Mouse (Mus musculus): ENCODE results near the gene Ssr2.
"Not testable (repeated sequence)": the region's sequence is repeated elsewhere in the genome, so short reads cannot be mapped to it uniquely, and the experiment has no call there.

Gene Ssr2

GRCm38 (mm10) chr3:88604863-88605262 is 29.2 kb downstream of the Ssr2 start:
- no peak for DNase-seq

- not testable (repeated sequence) for DNase-seq
Measured at GRCm38 (mm10) chr3:88605666-88606065, 30.0 kb downstream of the Ssr2 start, which contains the start of gene Arhgef2. Gene Arhgef2, plus strand, starts transcription at chr3:88605966.

GRCm38 (mm10) chr3:88607065-88607757 is 31.5 kb downstream of the Ssr2 start:
- DNase-seq, result peak; percentile 91

- DNase-seq, result no peak
Measured at GRCm38 (mm10) chr3:88607758-88608138, 32.1 kb downstream of the Ssr2 start.

- no peak for DNase-seq
Measured at GRCm38 (mm10) chr3:88609066-88609465, 33.4 kb downstream of the Ssr2 start.

- no peak for DNase-seq
Measured at GRCm38 (mm10) chr3:88614418-88614817, 38.7 kb downstream of the Ssr2 start.

GRCm38 (mm10) chr3:88615117-88615516 is 39.4 kb downstream of the Ssr2 start:
- peak; percentile 71 for DNase-seq

- peak; percentile 64 for DNase-seq
Measured at GRCm38 (mm10) chr3:88615902-88616391, 40.3 kb downstream of the Ssr2 start.

- DNase-seq, result no peak
Measured at GRCm38 (mm10) chr3:88616951-88617500, 41.4 kb downstream of the Ssr2 start.

- DNase-seq, result peak; percentile 40
Measured at GRCm38 (mm10) chr3:88618074-88618871, 42.6 kb downstream of the Ssr2 start.

- DNase-seq, result peak; percentile 61
Measured at GRCm38 (mm10) chr3:88619113-88620097, 43.7 kb downstream of the Ssr2 start.

GRCm38 (mm10) chr3:88620146-88620991 is 44.7 kb downstream of the Ssr2 start:
- no peak for DNase-seq

- DNase-seq, result peak; percentile 90
Measured at GRCm38 (mm10) chr3:88620992-88621536, 45.4 kb downstream of the Ssr2 start.

GRCm38 (mm10) chr3:88621537-88622112 is 45.9 kb downstream of the Ssr2 start:
- peak; percentile 86 for DNase-seq

- DNase-seq, result peak; percentile 80
Measured at GRCm38 (mm10) chr3:88622113-88622940, 46.7 kb downstream of the Ssr2 start.

- peak; percentile 66 for DNase-seq
Measured at GRCm38 (mm10) chr3:88622941-88623345, 47.3 kb downstream of the Ssr2 start.

GRCm38 (mm10) chr3:88623346-88624135 is 47.9 kb downstream of the Ssr2 start:
- DNase-seq, result peak; percentile 71

GRCm38 (mm10) chr3:88624324-88624723 is 48.6 kb downstream of the Ssr2 start:
- peak; percentile 31 for DNase-seq

GRCm38 (mm10) chr3:88624951-88625350 is 49.3 kb downstream of the Ssr2 start:
- peak; percentile 37 for DNase-seq

Measured in kidney, postnatal 10 days (tissue).